ENCODE assay signal across 15 mouse cellular contexts in the genomic region with DNA sequence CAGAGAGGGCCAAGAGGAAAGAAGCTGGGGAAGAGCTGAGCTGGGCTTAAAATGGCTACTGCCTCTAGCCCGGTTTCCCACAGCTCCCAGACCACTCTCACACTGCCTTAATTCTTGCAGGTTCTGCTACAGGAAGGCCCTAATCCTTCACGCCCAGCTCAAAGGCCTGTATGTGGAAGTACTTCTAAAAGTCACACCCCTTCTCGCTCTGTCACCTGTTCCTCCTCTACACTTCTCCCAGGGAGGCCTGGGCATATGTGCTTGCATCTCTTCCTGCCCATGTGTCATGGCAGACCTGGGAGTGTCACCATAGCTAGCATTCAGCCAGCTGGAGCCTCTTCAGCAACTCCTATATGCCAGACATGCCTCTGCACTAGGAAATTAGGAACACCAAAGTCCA. TPM values are rescaled to one million over a fixed set of nuclear protein-coding genes. Genes with fewer than 3 reads are reported as not detected.
DNase-seq lines count a peak whose midpoint lies in the region; ATAC-seq and TF ChIP-seq lines count a peak whose summit lies in the region.
"Had no signal": no experiment of that assay in that cellular context is flagged by ENCODE, and none has a peak within 500 bp of the region (broad histone marks: within the 10 kb centered on the region; RNA-seq: fewer than 3 reads in every experiment).

No protein-coding gene starts in this region.

- peaks cover 16% of the 10 kb centered on the region for H3K79me2 ChIP-seq in MEL (ENCODE audit: control insufficient read depth, insufficient read depth, low read length, poor library complexity)

- TF ChIP-seq POLR2A in MEL (IDR thresholded peaks at IDR 0.05; ENCODE audit: control insufficient read depth in 1 of 2, insufficient read depth in 1 of 2, low read depth in 1 of 2, low read length in 2 of 2, poor library complexity in 1 of 2) = no peak

- H3K27ac ChIP-seq in lung, embryonic 14.5 days (ENCODE audit: low read depth) = peak overlapping the region; percentile 20; the same call in 1 of the 2 replicates
- H3K27ac ChIP-seq in MEL (ENCODE audit: control insufficient read depth, low read depth, low read length) = peak overlapping the region; percentile 14; the same call in 1 of the 2 replicates
- 0 out of 2 replicates have a peak overlapping the region, but pooled peaks have one; percentile 31 for H3K27ac ChIP-seq in limb, embryonic 12.5 days
- H3K27ac ChIP-seq: embryonic facial prominence, embryonic 15.5 days had no signal

- no peaks in the 10 kb centered on the region for H3K36me3 ChIP-seq in lung, embryonic 14.5 days (ENCODE audit: insufficient read depth)
- peaks cover 5 to 36% of the 10 kb centered on the region in 2 experiments; a peak in 3 of 4 replicates for H3K36me3 ChIP-seq in MEL (ENCODE audit: control insufficient read depth in 1 of 2, insufficient read depth in 2 of 2, low read length in 2 of 2)
- H3K36me3 ChIP-seq in limb, embryonic 12.5 days = 0 out of 2 replicates have a peak, but pooled peaks cover 6% of the 10 kb centered on the region
- H3K36me3 ChIP-seq: embryonic facial prominence, embryonic 15.5 days had no signal

- no peak for TF ChIP-seq CTCF in lung, embryonic 14.5 days (IDR thresholded peaks at IDR 0.05; ENCODE audit: low read depth)
- TF ChIP-seq CTCF in MEL (IDR thresholded peaks at IDR 0.05 in 2 of 3, conservative IDR thresholded peaks at IDR 0.05 in 1 of 3; ENCODE audit: control insufficient read depth in 1 of 3, insufficient read depth in 1 of 3, low read depth in 2 of 3, low read length in 3 of 3, poor library complexity in 1 of 3, severe bottlenecking in 1 of 3) = no peak

- peaks cover 5% of the 10 kb centered on the region; the same call in 1 of the 2 replicates for H3K4me1 ChIP-seq in lung, embryonic 14.5 days (ENCODE audit: insufficient read depth)
- peaks cover 16 to 41% of the 10 kb centered on the region in 2 experiments for H3K4me1 ChIP-seq in MEL (ENCODE audit: control insufficient read depth in 1 of 2, insufficient read depth in 2 of 2, low read length in 2 of 2)
- peaks cover 55% of the 10 kb centered on the region for H3K4me1 ChIP-seq in limb, embryonic 12.5 days (replicated peaks)

- ATAC-seq in lung, embryonic 14.5 days (ENCODE audit: insufficient read depth) = no peak
- ATAC-seq in limb, embryonic 12.5 days (ENCODE audit: insufficient number of reproducible peaks, insufficient read depth, low FRiP score, low TSS enrichment, low read depth) = no peak
- ATAC-seq in neutrophil, adult 5-6 weeks (ENCODE audit: extremely low read depth, insufficient number of reproducible peaks, low FRiP score, poor library complexity, severe bottlenecking) = 0 out of 2 replicates have a peak, but pooled peaks have one; percentile 13
- ATAC-seq in activated CD4-positive, CD25-positive, alpha-beta regulatory T cell, adult 4 months = no peak
- ATAC-seq: Patski had no signal

- H3K9ac ChIP-seq in lung, embryonic 14.5 days = no peak overlapping the region
- no peak overlapping the region for H3K9ac ChIP-seq in MEL (ENCODE audit: control insufficient read depth, low read depth, low read length, poor library complexity, severe bottlenecking)
- H3K9ac ChIP-seq in limb, embryonic 12.5 days (replicated peaks) = no peak overlapping the region
- H3K9ac ChIP-seq: embryonic facial prominence, embryonic 15.5 days had no signal

- no peak overlapping the region for H3K4me3 ChIP-seq in lung, embryonic 14.5 days (ENCODE audit: low read depth, low read length)
- no peak overlapping the region for H3K4me3 ChIP-seq in MEL (ENCODE audit: control insufficient read depth in 1 of 2, insufficient read depth in 1 of 2, low read depth in 2 of 2, low read length in 2 of 2)
- H3K4me3 ChIP-seq in limb, embryonic 12.5 days (replicated peaks) = no peak overlapping the region
- H3K4me3 ChIP-seq: embryonic facial prominence, embryonic 15.5 days had no signal

- 56% methylated on average over 3 of the region's 3 CpGs for WGBS in lung, embryonic 14.5 days
- WGBS in limb, embryonic 12.5 days = 55% methylated on average over 3 of the region's 3 CpGs

- no peaks in the 10 kb centered on the region for H3K9me3 ChIP-seq in lung, embryonic 14.5 days (ENCODE audit: low read depth, low read length)
- no peaks in the 10 kb centered on the region for H3K9me3 ChIP-seq in MEL (replicated peaks; ENCODE audit: insufficient read depth, low read length)
- no peaks in the 10 kb centered on the region for H3K9me3 ChIP-seq in limb, embryonic 12.5 days
- H3K9me3 ChIP-seq: embryonic facial prominence, embryonic 15.5 days had no signal

- TF ChIP-seq EP300 in MEL (IDR thresholded peaks at IDR 0.05; ENCODE audit: low read depth in 1 of 2, low read length in 2 of 2) = no peak

- TF ChIP-seq RAD21 in MEL (IDR thresholded peaks at IDR 0.05; ENCODE audit: low read depth, low read length) = no peak

- no peak overlapping the region for H3K4me2 ChIP-seq in lung, embryonic 14.5 days
- H3K4me2 ChIP-seq in limb, embryonic 12.5 days = no peak overlapping the region
- H3K4me2 ChIP-seq: embryonic facial prominence, embryonic 15.5 days; midbrain, embryonic 11.5 days had no signal

- H3K27me3 ChIP-seq in lung, embryonic 14.5 days (ENCODE audit: insufficient read depth, low read length) = no peaks in the 10 kb centered on the region
- no peaks in the 10 kb centered on the region for H3K27me3 ChIP-seq in MEL (ENCODE audit: control insufficient read depth in 1 of 2, insufficient read depth in 2 of 2, low read length in 2 of 2)
- H3K27me3 ChIP-seq in limb, embryonic 12.5 days = no peaks in the 10 kb centered on the region
- H3K27me3 ChIP-seq: embryonic facial prominence, embryonic 15.5 days; Patski had no signal

- DNase-seq in lung, embryonic 14.5 days = no peak
- no peak for DNase-seq in lung, postnatal 10 days
- peak; percentile 53 for DNase-seq in MEL (ENCODE audit: low read depth, low spot score)
- DNase-seq in embryo, embryonic 10.5 days (ENCODE audit: low spot score) = no peak
- DNase-seq: adrenal gland, adult 8-10 months; cerebellum, adult 2 months; kidney, adult 8-10 months; layer of hippocampus, postnatal 36 days; left cerebral cortex, postnatal 4 days had no signal

TF ChIP-seq in MEL, 35 proteins besides CTCF, POLR2A, EP300 and RAD21:
- TF ChIP-seq MXI1 (IDR thresholded peaks at IDR 0.05; ENCODE audit: low read depth, low read length) (no peak), HCFC1 (IDR thresholded peaks at IDR 0.05; ENCODE audit: low read depth, low read length) (no peak), BHLHE40 (IDR thresholded peaks at IDR 0.05; ENCODE audit: borderline replicate concordance, low read depth, low read length) (no peak), MEF2A (IDR thresholded peaks at IDR 0.05; ENCODE audit: extremely low read depth, insufficient replicate concordance, low read depth, low read length, poor library complexity, severe bottlenecking) (no peak), MAZ (IDR thresholded peaks at IDR 0.05; ENCODE audit: low read depth, low read length) (no peak), ETS1 (IDR thresholded peaks at IDR 0.05; ENCODE audit: low read depth, low read length) (no peak), MAFK (IDR thresholded peaks at IDR 0.05; ENCODE audit: borderline replicate concordance, low read depth, low read length) (no peak), MYC (IDR thresholded peaks at IDR 0.05; ENCODE audit: low read depth, low read length) (no peak)

RNA-seq across cellular contexts. Expression of gene Relt, which starts 9.8 kb away (rescaled TPM):
- polyA plus RNA-seq in lung, embryonic 14.5 days (2014; fragmentation: Nextera tagmentation; extraction: Ambion mirVana) = 3.8 and 4.1 TPM in 2 replicates
- total RNA-seq in MEL (2012; rRNA removed) = 26.0 and 37.1 TPM in 2 replicates
- 10 to 100 TPM in 1 of 2 experiments, not detected in 1; 29.6 TPM for polyA plus RNA-seq in MEL (2012; ENCODE audit: insufficient read depth in 1 of 2, insufficient read length in 2 of 2, low read depth in 1 of 2, low replicate concordance in 2 of 2, missing spikeins in 1 of 2)
- polyA plus RNA-seq in limb, embryonic 12.5 days (2016; fragmentation: Nextera tagmentation; extraction: Ambion mirVana) = 3.5 and 5.8 TPM in 2 replicates
- 95.0 and 122 TPM in 2 replicates for total RNA-seq in neutrophil, adult 5-6 weeks (2017)
- polyA plus RNA-seq in activated CD4-positive, CD25-positive, alpha-beta regulatory T cell, adult 4 months (2017; shearing (Covaris generic)) = 10 to 100 TPM; 14.5 to 16.3 TPM
